Mouse (Mus musculus) neural tube, embryonic 12.5 days (tissue): ENCODE measurements around the gene Samd4b. TPM values are rescaled to one million over a fixed set of nuclear protein-coding genes. Genes with fewer than 3 reads are reported as not detected.
A peak's percentile ranks its signal among the peaks of the same experiment; 100 is the strongest.
"Not testable (repeated sequence)": the region's sequence is repeated elsewhere in the genome, so short reads cannot be mapped to it uniquely, and the experiment has no call there.

Source experiments
- ATAC-seq: fragments of 200-750 bp; cut with Nextera tagmentation; 2 replicates; pipeline ENCODE4 v1.8.0; 2017; ENCODE audit warnings: low read depth, mild to moderate bottlenecking, moderate TSS enrichment, moderate library complexity; ENCODE audit not compliant: low FRiP score
- H3K27ac ChIP-seq: fragments of 300-500 bp; sonication (generic); 2 replicates; pipeline ENCODE4 v1.5.1; 2016
- H3K27me3 ChIP-seq: fragments of 300-500 bp; sonication (generic); replicated peaks from 2 replicates; pipeline ENCODE4 v1.6.1; 2016; ENCODE audit warnings: mild to moderate bottlenecking
- H3K36me3 ChIP-seq: fragments of 300-500 bp; sonication (generic); 2 replicates; pipeline ENCODE4 v1.6.1; 2016; ENCODE audit warnings: mild to moderate bottlenecking
- H3K4me1 ChIP-seq: fragments of 300-500 bp; sonication (generic); 2 replicates; pipeline ENCODE4 v1.6.1; 2016
- H3K4me2 ChIP-seq: fragments of 300-500 bp; sonication (generic); replicated peaks from 2 replicates; pipeline ENCODE4 v1.6.1; 2016; ENCODE audit warnings: mild to moderate bottlenecking
- H3K4me3 ChIP-seq: fragments of 300-500 bp; sonication (generic); 2 replicates; pipeline ENCODE4 v1.5.1; 2016
- H3K9ac ChIP-seq: fragments of 300-500 bp; sonication (generic); 2 replicates; pipeline ENCODE4 v1.6.1; 2016; ENCODE audit warnings: mild to moderate bottlenecking
- H3K9me3 ChIP-seq: fragments of 300-500 bp; sonication (generic); 2 replicates; pipeline ENCODE4 v1.6.1; 2016; ENCODE audit warnings: mild to moderate bottlenecking
- WGBS: fragments of 180-500 bp; shearing (Covaris S2); methylation state at CpG from one replicate; pipeline ENCODE4 v1.1.7; 2016; 5-methylcytosine and 5-hydroxymethylcytosine counted together
- polyA plus RNA-seq: library from polyadenylated mRNA; unstranded; fragments of >200 nt; fragmentation: Nextera tagmentation; extraction: Ambion mirVana; gene quantifications from 2 replicates; pipeline ENCODE4 v1.2.1, GENCODE M21; 2016

Samd4b gene
- polyA plus RNA-seq = 33.1 and 35.0 TPM in 2 replicates

DNA sequence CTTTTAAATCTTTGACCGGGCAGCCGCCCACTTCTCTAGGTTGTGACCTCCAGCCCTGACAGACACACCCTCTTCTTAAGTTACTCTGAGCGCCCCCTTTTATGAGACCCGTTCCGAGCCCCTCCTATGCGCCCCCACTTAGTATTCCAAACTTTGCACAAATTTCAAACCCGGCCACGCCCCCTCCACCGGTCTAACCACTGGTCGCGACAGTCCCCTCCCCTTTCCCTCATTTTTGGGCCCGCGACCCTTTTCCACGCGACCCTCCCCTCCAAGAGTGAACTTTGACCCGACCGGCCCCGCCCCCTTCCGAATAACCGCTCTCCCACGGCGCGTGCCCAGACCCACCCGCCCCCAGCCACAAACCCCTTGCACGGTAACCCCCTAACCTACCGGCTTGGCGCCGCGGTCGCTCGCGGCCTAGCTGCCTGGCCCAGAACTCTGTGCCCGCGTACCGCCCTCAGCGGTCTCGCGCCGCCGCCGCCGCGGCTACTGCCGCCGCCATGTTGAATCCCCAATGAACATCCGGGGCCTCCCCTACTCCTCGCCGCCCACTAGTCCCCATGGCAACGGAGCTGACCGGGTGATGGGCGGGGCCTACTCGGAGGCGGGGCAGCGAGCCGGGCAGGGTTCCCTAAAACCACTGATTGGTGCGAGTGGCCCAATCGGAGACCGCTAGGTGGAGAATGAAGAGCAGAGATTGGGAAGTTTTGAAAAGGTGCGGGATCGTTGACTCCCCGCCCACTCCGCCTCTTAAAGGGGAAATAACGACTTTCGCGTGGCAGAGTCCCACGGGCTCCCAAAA is at the start of gene Samd4b, which contains the start of gene Pak4:
Gene Samd4b (minus strand): TSS at position 503 of the 805 bp plus-strand sequence.
Gene Pak4 (minus strand): TSS at position 544 of the 805 bp plus-strand sequence.
- Histone ChIP-seq H3K4me3 (peak within 1 kb of the TSS; percentile 64), H3K9me3 (no peaks in the 10 kb centered on the region), H3K4me2 (peak within 1 kb of the TSS; percentile 80), H3K4me1 (peaks cover 39% of the 10 kb centered on the region), H3K36me3 (0 out of 2 replicates have a peak, but pooled peaks cover 3% of the 10 kb centered on the region), H3K27me3 (no peaks in the 10 kb centered on the region), H3K9ac (peak within 1 kb of the TSS; percentile 73), H3K27ac (peak within 1 kb of the TSS; percentile 62; the same call in 1 of the 2 replicates)
- ATAC-seq = peak; percentile 88
- under 1% methylated on average over 65 of the region's 66 CpGs for WGBS

DNA sequence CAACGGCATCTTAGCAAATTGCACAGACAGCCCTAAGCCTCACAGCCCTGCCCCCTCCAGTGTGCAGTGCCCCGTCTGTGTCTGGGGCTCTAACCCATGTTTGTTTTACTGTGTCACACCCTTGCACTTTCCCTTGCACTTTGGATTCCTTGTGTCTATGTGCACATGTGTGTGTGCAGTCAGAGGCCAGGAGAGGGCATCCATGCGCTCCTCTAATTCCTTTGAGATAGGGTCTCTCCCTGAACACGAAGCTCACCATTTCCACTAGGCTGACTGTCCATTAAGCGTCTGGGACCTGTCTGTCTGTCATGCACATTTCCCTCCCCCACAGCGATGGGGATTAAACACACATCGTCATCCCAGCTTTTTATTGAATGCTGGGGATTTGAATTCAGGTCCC is 49.1 kb upstream of the Samd4b start:
- 61% methylated on average over 7 of the region's 7 CpGs for WGBS
- ATAC-seq = no peak
- no peak overlapping the region for H3K4me3 ChIP-seq

DNA sequence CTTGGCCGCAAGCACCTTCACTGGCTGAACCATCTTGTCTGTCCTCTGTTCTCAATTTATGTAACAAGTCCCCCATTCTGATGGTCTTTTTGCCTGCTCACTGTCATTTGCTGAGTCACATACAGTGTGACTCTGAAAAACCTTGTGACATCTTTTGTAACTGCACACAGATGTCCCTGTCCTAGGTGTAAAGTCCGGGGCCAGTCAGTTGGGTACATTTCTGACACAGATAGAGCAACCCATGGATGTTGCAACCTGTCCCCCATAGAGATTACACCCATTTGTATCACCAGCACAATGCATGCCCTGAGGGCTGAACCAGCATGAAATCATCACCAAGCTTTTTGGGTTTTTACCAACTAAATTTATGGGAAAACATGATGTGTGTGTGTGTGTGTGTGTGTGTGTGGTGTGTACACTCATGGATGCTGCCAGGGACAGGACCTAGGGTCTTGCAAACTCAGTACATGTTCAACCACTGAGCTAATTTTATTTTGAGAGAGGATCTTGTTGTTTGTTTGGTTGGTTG is 48.1 kb upstream of the Samd4b start:
- H3K27me3 ChIP-seq = no peaks in the 10 kb centered on the region
- H3K36me3 ChIP-seq = no peaks in the 10 kb centered on the region
- no peaks in the 10 kb centered on the region for H3K9me3 ChIP-seq
- WGBS = 90% methylated on average over 2 of the region's 2 CpGs
- H3K4me1 ChIP-seq = no peaks in the 10 kb centered on the region
- H3K4me3 ChIP-seq = no peak overlapping the region
- no peak overlapping the region for H3K27ac ChIP-seq
- no peak overlapping the region for H3K9ac ChIP-seq
- no peak for ATAC-seq
- H3K4me2 ChIP-seq = no peak overlapping the region

More for the DNA sequence above, 49.1 kb upstream of the Samd4b start:
- Histone ChIP-seq H3K9me3 (no peaks in the 10 kb centered on the region), H3K27me3 (no peaks in the 10 kb centered on the region), H3K4me2 (no peak overlapping the region), H3K9ac (no peak overlapping the region), H3K4me1 (no peaks in the 10 kb centered on the region), H3K27ac (no peak overlapping the region), H3K36me3 (no peaks in the 10 kb centered on the region)

DNA sequence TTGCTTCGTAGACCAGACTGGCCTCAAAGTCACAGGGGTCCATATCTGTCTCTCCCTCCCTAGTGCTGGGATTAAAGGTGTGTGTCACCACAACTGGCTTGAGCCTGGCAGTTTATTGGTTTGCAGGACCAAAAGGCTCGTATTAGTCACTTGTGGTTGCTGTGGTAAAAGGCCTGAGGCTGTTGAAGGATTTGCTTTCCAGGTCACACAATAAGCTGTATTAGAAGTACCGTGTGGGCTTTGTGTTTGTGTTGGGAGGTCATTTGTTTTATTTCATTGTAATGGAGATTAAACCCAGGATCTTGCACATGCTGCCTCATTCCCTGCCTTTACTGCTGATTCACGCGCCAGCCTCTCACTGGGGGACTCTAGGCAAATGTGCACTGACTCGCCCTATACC is 47.4 kb upstream of the Samd4b start:
- Histone ChIP-seq H3K4me2 (no peak overlapping the region), H3K36me3 (no peaks in the 10 kb centered on the region), H3K9me3 (no peaks in the 10 kb centered on the region), H3K4me3 (no peak overlapping the region), H3K9ac (no peak overlapping the region), H3K27ac (no peak overlapping the region), H3K4me1 (no peaks in the 10 kb centered on the region), H3K27me3 (no peaks in the 10 kb centered on the region)
- ATAC-seq = no peak
- 47% methylated on average over 6 of the region's 6 CpGs for WGBS

DNA sequence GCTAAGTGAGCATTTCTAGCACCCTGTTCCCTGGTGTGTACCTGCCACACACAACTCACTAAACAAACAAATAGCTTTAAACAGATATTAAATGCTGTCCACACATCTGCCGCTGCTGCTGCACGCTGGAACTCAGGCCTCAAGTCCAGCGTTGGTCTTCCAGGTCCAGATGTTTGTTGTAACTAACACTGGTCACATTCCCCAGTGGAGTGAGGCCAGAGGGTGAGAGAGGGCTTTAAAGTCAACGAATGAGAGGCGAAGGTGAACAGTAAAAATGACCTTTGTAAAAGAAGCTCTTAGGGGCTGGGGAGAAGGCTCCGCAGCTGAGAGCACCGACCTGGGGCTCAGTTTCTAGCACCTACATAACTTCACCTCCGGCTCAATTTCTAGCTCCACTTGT is 43.6 kb upstream of the Samd4b start:
- no peak overlapping the region for H3K9ac ChIP-seq
- WGBS = 79% methylated on average over 8 of the region's 8 CpGs
- H3K4me3 ChIP-seq = no peak overlapping the region
- ATAC-seq = no peak
- no peak overlapping the region for H3K4me2 ChIP-seq
- no peaks in the 10 kb centered on the region for H3K27me3 ChIP-seq
- H3K4me1 ChIP-seq = no peaks in the 10 kb centered on the region
- H3K27ac ChIP-seq = no peak overlapping the region
- no peaks in the 10 kb centered on the region for H3K9me3 ChIP-seq
- H3K36me3 ChIP-seq = no peaks in the 10 kb centered on the region

DNA sequence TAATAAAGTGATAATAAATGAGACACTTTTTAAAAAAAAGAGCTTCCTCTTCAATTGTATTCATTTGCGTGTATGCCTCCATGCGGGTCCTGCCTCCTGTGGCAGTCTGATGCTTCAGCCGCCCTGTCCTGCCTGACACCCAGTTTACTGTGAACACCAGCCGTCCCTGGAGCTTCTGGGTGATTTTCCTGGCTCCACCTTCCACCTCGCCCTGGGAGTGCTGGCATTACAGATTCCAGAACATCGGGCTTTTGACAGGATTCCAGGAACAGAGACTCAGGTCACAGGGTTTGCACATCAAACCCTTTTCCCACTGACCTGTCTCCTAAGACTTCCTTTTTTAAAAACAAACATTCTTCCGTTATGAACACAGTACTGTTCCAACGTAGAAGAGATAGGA is 39.6 kb upstream of the Samd4b start:
- Histone ChIP-seq H3K4me1 (no peaks in the 10 kb centered on the region), H3K36me3 (no peaks in the 10 kb centered on the region), H3K4me3 (no peak overlapping the region), H3K27ac (no peak overlapping the region), H3K9ac (no peak overlapping the region), H3K9me3 (no peaks in the 10 kb centered on the region), H3K27me3 (0 out of 2 replicates have a peak, but pooled peaks cover 4% of the 10 kb centered on the region), H3K4me2 (no peak overlapping the region)
- 27% methylated on average over 8 of the region's 8 CpGs for WGBS
- ATAC-seq = no peak

DNA sequence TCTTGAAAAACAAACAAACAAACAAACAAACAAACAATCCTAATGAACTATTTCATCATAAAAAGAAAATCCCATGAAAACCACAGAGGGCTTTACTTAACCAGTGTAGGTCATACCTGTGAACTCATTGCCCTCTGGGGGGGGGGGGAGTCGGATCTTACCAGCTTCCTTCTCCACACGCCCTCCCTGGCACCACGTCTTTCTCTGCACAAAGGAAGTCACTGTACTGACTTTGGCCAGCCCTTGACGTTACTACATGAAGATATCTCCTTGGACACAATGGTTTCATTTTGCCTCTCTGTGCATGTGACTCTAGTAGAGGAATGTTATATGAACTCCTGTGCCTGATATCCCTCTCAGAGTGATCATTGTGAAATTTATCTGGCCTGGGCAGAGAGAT is 36.2 kb upstream of the Samd4b start:
- Histone ChIP-seq H3K4me2 (no peak overlapping the region), H3K9ac (no peak overlapping the region), H3K4me1 (peaks cover 11% of the 10 kb centered on the region; the same call in 1 of the 2 replicates), H3K27me3 (peaks cover 31% of the 10 kb centered on the region), H3K36me3 (no peaks in the 10 kb centered on the region), H3K4me3 (no peak overlapping the region), H3K9me3 (no peaks in the 10 kb centered on the region), H3K27ac (no peak overlapping the region)
- no peak for ATAC-seq
- 83% methylated on average over 4 of the region's 4 CpGs for WGBS

DNA sequence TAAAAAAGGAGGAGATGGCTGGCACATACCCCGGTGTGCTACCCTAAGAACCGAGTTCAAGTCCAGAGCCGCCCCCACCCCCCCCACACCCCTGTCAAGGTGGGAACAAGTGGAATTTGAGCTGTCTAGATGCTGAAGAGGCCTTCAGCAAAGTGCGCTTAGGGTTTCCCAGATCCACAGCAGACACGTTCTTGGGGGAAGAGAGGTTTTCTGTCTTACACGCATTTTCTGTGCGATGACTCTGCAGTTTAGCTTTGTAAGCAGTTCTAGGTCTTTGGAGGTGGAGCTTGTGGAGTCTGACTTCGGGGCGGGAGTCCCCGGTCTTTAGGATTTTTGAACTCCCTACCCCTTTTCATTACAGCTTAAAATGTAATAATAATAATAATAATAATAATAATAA is 33.1 kb upstream of the Samd4b start, which contains the start of gene Acp7:
Gene Acp7 (minus strand): TSS at position 260 of the 400 bp plus-strand sequence.
- peaks cover 41% of the 10 kb centered on the region for H3K27me3 ChIP-seq

DNA sequence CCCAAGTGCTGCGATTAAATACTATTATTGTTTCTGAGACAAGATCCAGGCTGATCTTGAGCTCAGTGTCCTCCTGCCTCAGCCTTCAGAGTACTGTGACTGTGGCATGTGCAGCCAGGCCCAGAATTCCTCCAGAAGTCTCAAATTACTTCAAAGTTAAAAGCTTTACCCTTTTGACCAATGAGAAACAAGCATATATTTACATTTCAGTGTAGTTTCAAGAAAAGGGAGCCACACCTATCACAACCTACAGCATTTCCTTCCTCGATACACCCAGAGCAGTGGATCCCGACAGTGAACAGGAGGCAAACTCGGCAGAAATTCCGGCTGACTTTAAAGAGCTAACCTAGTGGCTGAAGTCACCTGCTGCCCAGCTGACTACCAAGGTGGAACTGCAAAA is 26.8 kb upstream of the Samd4b start:
- H3K9me3 ChIP-seq = no peaks in the 10 kb centered on the region
- no peak overlapping the region for H3K4me3 ChIP-seq
- ATAC-seq = no peak
- H3K27me3 ChIP-seq = peaks cover 17% of the 10 kb centered on the region
- no peak overlapping the region for H3K9ac ChIP-seq
- WGBS = 84% methylated on average over 5 of the region's 5 CpGs
- H3K4me1 ChIP-seq = no peaks in the 10 kb centered on the region
- H3K36me3 ChIP-seq = no peaks in the 10 kb centered on the region
- no peak overlapping the region for H3K4me2 ChIP-seq
- H3K27ac ChIP-seq = no peak overlapping the region

More for the DNA sequence above, 33.1 kb upstream of the Samd4b start, which contains the start of gene Acp7:
- no peak for ATAC-seq
- Histone ChIP-seq H3K9me3 (no peaks in the 10 kb centered on the region), H3K4me2 (peak within 1 kb of the TSS; percentile 48), H3K4me3 (peak within 1 kb of the TSS; percentile 19), H3K4me1 (peaks cover 11% of the 10 kb centered on the region; the same call in 1 of the 2 replicates), H3K27ac (no peak within 1 kb of the TSS), H3K9ac (no peak within 1 kb of the TSS), H3K36me3 (no peaks in the 10 kb centered on the region)
- 31% methylated on average over 10 of the region's 10 CpGs for whole genome bisulfite sequencing

DNA sequence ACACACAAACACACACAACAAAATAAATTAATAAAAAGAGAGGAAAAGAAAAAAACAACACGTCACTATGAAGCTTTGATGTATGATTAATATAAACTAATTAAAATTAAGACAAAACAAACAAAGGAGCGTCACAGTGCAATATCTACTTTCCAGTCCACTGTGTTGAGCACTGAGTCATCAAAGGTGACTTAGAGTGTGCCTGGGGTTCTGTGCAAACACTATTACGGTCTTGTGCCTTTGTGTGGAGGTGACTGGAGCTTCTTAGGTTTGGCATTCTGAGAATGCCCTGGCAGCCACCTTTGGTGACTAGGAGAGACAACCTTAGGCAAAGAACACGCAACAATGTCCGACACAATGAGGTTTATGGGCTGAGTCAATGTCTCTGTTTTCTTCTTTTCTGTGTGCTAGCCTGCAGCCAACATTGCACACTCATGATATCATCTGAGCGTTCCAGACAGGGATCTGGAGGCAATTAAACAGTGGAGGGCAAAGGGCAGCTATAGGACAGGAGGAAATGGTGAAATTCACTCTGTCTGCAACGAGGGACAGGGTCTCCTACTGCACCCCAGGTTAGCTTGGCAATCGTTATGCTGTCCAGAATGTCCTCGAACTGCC is 21.3 kb upstream of the Samd4b start:
- no peak overlapping the region for H3K27ac ChIP-seq
- no peak overlapping the region for H3K4me2 ChIP-seq
- no peak for ATAC-seq
- no peaks in the 10 kb centered on the region for H3K9me3 ChIP-seq
- no peaks in the 10 kb centered on the region for H3K36me3 ChIP-seq
- H3K4me1 ChIP-seq = no peaks in the 10 kb centered on the region
- no peak overlapping the region for H3K9ac ChIP-seq
- WGBS = 73% methylated on average over 9 of the region's 9 CpGs
- H3K4me3 ChIP-seq = no peak overlapping the region
- H3K27me3 ChIP-seq = no peaks in the 10 kb centered on the region

DNA sequence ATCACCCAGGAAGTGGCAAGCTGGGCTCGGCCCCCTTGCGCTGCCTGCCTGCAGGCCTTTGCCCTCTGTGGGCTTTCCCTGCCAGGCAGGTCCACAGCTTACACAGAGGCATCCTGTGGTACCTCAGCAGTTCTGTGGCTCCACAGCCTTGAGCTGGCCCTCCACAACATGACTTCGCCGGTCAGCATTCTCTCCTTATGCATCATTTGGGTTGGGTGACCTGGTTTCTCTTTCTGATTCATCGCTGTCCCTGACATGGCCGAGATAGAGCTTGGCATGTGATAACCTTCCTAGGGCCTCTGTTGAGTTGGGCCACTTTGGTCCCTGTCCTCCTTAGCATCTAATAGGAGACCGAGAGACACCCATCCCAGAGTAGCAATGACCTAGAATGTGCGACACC is 8.0 kb upstream of the Samd4b start:
- Histone ChIP-seq H3K9me3 (no peaks in the 10 kb centered on the region), H3K4me1 (no peaks in the 10 kb centered on the region), H3K36me3 (no peaks in the 10 kb centered on the region), H3K4me3 (no peak overlapping the region), H3K27ac (no peak overlapping the region), H3K9ac (no peak overlapping the region), H3K27me3 (no peaks in the 10 kb centered on the region), H3K4me2 (no peak overlapping the region)
- no peak for ATAC-seq
- WGBS = 93% methylated on average over 8 of the region's 8 CpGs

DNA sequence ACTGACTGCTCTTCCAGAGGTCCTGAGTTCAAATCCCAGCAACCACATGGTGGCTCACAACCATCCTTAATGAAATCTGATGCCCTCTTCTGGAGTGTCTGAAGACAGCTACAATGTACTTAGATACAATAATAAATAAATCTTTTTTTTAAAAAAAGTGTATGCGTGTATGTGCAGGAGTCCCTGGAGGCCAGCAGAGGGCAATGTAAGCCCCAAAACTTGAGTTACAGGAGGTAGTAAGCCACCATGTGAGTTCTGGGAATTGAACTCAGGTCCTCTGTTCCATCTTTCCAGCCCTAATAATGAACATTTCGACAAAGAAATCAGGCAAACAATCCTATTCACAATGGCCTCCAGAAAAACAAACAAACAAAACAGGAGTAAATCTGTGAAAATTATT is 5.8 kb upstream of the Samd4b start:
- H3K27ac ChIP-seq, H3K9ac ChIP-seq, H3K9me3 ChIP-seq, H3K4me1 ChIP-seq, H3K27me3 ChIP-seq, H3K36me3 ChIP-seq, H3K4me3 ChIP-seq, H3K4me2 ChIP-seq, ATAC-seq: not testable (repeated sequence)
- 77% methylated on average over 2 of the region's 2 CpGs for WGBS
